Mouse (Mus musculus) forebrain, embryonic 13.5 days (tissue): ENCODE data around the gene Ikzf2. TPM values are rescaled to one million over a fixed set of nuclear protein-coding genes. Genes with fewer than 3 reads are reported as not detected.

ENCODE experiments used
- ATAC-seq: fragments of 200-750 bp; cut with Nextera tagmentation; 2 replicates; pipeline ENCODE4 v1.8.0; 2017
- H3K27ac ChIP-seq: fragments of 300-500 bp; sonication (generic); 2 replicates; pipeline ENCODE4 v1.5.1; 2015; ENCODE audit warnings: inconsistent platforms, mild to moderate bottlenecking, moderate library complexity
- H3K27me3 ChIP-seq: fragments of 300-500 bp; sonication (generic); 2 replicates; pipeline ENCODE4 v1.6.1; 2015; ENCODE audit warnings: mild to moderate bottlenecking, inconsistent platforms
- H3K36me3 ChIP-seq: fragments of 300-500 bp; sonication (generic); 2 replicates; pipeline ENCODE4 v1.6.1; 2015; ENCODE audit warnings: mild to moderate bottlenecking, inconsistent platforms; ENCODE audit not compliant: poor library complexity, severe bottlenecking
- H3K4me1 ChIP-seq: fragments of 300-500 bp; sonication (generic); 2 replicates; pipeline ENCODE4 v1.6.1; 2015; ENCODE audit warnings: inconsistent platforms
- H3K4me2 ChIP-seq: fragments of 300-500 bp; sonication (generic); 2 replicates; pipeline ENCODE4 v1.6.1; 2015; ENCODE audit warnings: inconsistent platforms, mild to moderate bottlenecking, moderate library complexity
- H3K4me3 ChIP-seq: fragments of 300-500 bp; sonication (generic); 2 replicates; pipeline ENCODE4 v1.5.1; 2015; ENCODE audit warnings: mild to moderate bottlenecking, inconsistent platforms
- H3K9ac ChIP-seq: fragments of 300-500 bp; sonication (generic); 2 replicates; pipeline ENCODE4 v1.6.1; 2015; ENCODE audit warnings: mild to moderate bottlenecking, inconsistent platforms
- H3K9me3 ChIP-seq: fragments of 300-500 bp; sonication (generic); replicated peaks from 2 replicates; pipeline ENCODE4 v1.6.1; 2016; ENCODE audit warnings: inconsistent platforms
- WGBS: fragments of 180-500 bp; shearing (Covaris S2); methylation state at CpG from one replicate; pipeline ENCODE4 v1.1.7; 2015; 5-methylcytosine and 5-hydroxymethylcytosine counted together
- polyA plus RNA-seq: library from polyadenylated mRNA; unstranded; fragments of >200 nt; fragmentation: Nextera tagmentation; extraction: Ambion mirVana; gene quantifications from 2 replicates; pipeline ENCODE4 v1.2.1, GENCODE M21; 2015

Gene Ikzf2
- 3.8 and 4.5 TPM in 2 replicates for polyA plus RNA-seq

GRCm38 (mm10) chr1:69687076-69687991, at the start of gene Ikzf2:
Gene Ikzf2, minus strand, starts transcription at chr1:69687245.
- H3K27me3 ChIP-seq: no peaks in the 10 kb centered on the region
- peaks cover 14% of the 10 kb centered on the region for H3K4me1 ChIP-seq
- peak; percentile 95 for ATAC-seq
- peak within 1 kb of the TSS; percentile 74 for H3K9ac ChIP-seq
- peak within 1 kb of the TSS; percentile 87 for H3K27ac ChIP-seq
- no peaks in the 10 kb centered on the region for H3K9me3 ChIP-seq
- peak within 1 kb of the TSS; percentile 74 for H3K4me2 ChIP-seq
- no peaks in the 10 kb centered on the region for H3K36me3 ChIP-seq
- WGBS: under 1% methylated on average over 29 of the region's 105 CpGs
- H3K4me3 ChIP-seq: peak within 1 kb of the TSS; percentile 62

- Histone ChIP-seq H3K36me3 (no peaks in the 10 kb centered on the region), H3K4me3 (no peak overlapping the region), H3K27ac (peak overlapping the region; percentile 51), H3K27me3 (no peaks in the 10 kb centered on the region), H3K4me1 (peaks cover 9% of the 10 kb centered on the region), H3K9me3 (no peaks in the 10 kb centered on the region), H3K4me2 (no peak overlapping the region), H3K9ac (no peak overlapping the region)
- WGBS: 50% methylated on average over 1 of the region's 1 CpGs
- peak; percentile 13; the same call in 1 of the 2 replicates for ATAC-seq
Observed at GRCm38 (mm10) chr1:69729729-69730128, 42.7 kb upstream of the Ikzf2 start.

DNA sequence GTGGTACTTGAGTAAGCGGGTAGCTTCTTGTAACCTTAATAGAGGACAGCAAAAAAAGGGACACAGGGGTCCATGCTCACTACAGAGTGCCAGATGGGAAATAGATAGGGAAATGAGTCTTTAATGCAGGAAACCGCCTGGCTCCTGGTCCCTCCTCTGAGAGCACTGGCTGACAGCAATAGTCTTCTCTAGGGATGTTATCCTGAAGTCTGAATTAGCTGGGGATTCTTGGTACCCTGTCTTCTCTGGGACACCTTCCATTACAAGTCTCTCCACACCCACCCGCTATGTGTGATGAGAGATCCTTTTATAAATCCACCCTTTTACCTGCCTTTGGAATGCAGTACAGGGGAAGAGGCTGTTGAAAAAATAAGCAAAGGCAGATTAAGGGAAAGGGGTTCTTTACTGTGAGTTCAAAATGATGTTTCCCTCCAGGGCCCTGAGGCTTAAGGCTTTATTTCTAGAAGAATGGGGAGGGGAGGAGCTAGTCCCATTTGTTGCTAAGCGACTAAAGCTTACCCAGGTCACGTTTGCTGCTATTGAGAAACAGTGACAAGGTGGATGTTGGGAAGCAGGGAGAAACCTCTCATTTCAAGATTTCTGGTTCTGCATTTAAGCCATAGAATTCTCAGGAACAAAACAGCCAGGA, 42.1 kb upstream of the Ikzf2 start:
- no peaks in the 10 kb centered on the region for H3K36me3 ChIP-seq
- 15% methylated on average over 5 of the region's 5 CpGs for WGBS
- peak; percentile 89 for ATAC-seq
- no peaks in the 10 kb centered on the region for H3K9me3 ChIP-seq
- no peak overlapping the region for H3K4me3 ChIP-seq
- peaks cover 9% of the 10 kb centered on the region for H3K4me1 ChIP-seq
- no peak overlapping the region for H3K9ac ChIP-seq
- peak overlapping the region; percentile 8; the same call in 1 of the 2 replicates for H3K27ac ChIP-seq
- no peak overlapping the region; the same call in 1 of the 2 replicates for H3K4me2 ChIP-seq
- H3K27me3 ChIP-seq: no peaks in the 10 kb centered on the region

- 41% methylated on average over 5 of the region's 5 CpGs for WGBS
- ATAC-seq: no peak
- Histone ChIP-seq H3K27ac (no peak overlapping the region), H3K4me2 (no peak overlapping the region), H3K27me3 (no peaks in the 10 kb centered on the region), H3K4me3 (no peak overlapping the region), H3K9ac (no peak overlapping the region), H3K9me3 (no peaks in the 10 kb centered on the region), H3K4me1 (peaks cover 9% of the 10 kb centered on the region), H3K36me3 (no peaks in the 10 kb centered on the region)
Observed at GRCm38 (mm10) chr1:69727968-69728367, 40.9 kb upstream of the Ikzf2 start.

- Histone ChIP-seq H3K9me3 (no peaks in the 10 kb centered on the region), H3K9ac (no peak overlapping the region), H3K27me3 (no peaks in the 10 kb centered on the region), H3K4me3 (no peak overlapping the region), H3K36me3 (no peaks in the 10 kb centered on the region), H3K4me2 (no peak overlapping the region), H3K4me1 (no peaks in the 10 kb centered on the region), H3K27ac (no peak overlapping the region)
- WGBS: 83% methylated on average over 3 of the region's 3 CpGs
- ATAC-seq: no peak
Observed at GRCm38 (mm10) chr1:69717107-69717506, 30.1 kb upstream of the Ikzf2 start.

DNA sequence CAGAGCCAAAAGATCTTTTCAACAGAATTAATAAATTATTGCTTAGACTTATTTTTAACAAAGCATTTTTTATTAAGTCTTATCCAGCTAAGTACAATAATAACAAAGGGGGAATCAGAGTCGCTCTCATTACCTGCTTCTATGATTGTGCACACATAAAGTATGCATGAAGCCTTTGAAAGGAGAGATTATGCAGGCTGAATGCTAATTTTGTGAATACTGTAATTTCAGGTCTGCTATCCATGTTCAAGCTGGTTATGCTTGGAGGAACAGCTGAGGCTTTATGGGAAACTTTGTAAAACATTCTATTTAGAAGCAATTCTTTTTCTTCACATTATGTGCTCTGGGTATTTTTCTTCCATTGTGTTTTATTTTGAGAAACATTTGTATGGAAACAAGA, 21.5 kb upstream of the Ikzf2 start:
- no peak for ATAC-seq
- Histone ChIP-seq H3K36me3 (no peaks in the 10 kb centered on the region), H3K9me3 (no peaks in the 10 kb centered on the region), H3K9ac (no peak overlapping the region), H3K4me2 (no peak overlapping the region), H3K4me1 (no peaks in the 10 kb centered on the region), H3K4me3 (no peak overlapping the region), H3K27me3 (no peaks in the 10 kb centered on the region), H3K27ac (no peak overlapping the region)
- 38% methylated on average over 1 of the region's 1 CpGs for WGBS

GRCm38 (mm10) chr1:69703506-69704156, 16.6 kb upstream of the Ikzf2 start:
- WGBS: 93% methylated on average over 3 of the region's 3 CpGs
- no peak overlapping the region for H3K27ac ChIP-seq
- ATAC-seq: no peak
- no peak overlapping the region for H3K9ac ChIP-seq
- no peaks in the 10 kb centered on the region for H3K4me1 ChIP-seq
- no peaks in the 10 kb centered on the region for H3K27me3 ChIP-seq
- H3K4me2 ChIP-seq: no peak overlapping the region
- no peaks in the 10 kb centered on the region for H3K36me3 ChIP-seq
- H3K9me3 ChIP-seq: no peaks in the 10 kb centered on the region
- H3K4me3 ChIP-seq: no peak overlapping the region

DNA sequence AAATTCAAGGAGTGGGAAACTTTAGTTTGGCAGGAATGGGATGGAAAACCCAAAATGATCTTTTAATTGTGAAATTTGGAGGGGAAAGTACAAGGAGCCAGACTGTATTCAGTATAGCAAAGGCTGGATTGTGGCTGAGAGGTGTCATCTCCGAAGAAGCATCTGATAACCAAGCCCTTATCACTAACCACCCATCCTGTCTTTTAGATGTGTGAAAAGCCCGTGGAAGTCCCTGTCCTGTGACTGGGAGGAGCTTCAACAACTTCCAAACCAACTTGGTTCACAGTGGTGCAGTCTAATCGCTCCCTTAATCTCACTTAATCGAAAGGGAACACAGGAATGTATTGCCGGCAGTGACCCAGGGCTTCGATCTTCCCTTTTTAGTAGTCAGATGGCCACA, 4.9 kb upstream of the Ikzf2 start:
- H3K9ac ChIP-seq: no peak overlapping the region
- WGBS: 85% methylated on average over 6 of the region's 6 CpGs
- no peak overlapping the region for H3K27ac ChIP-seq
- no peaks in the 10 kb centered on the region for H3K27me3 ChIP-seq
- no peaks in the 10 kb centered on the region; the same call in none of the 2 replicates for H3K4me1 ChIP-seq
- H3K9me3 ChIP-seq: no peaks in the 10 kb centered on the region
- no peaks in the 10 kb centered on the region for H3K36me3 ChIP-seq
- ATAC-seq: no peak
- H3K4me2 ChIP-seq: no peak overlapping the region
- no peak overlapping the region for H3K4me3 ChIP-seq

GRCm38 (mm10) chr1:69688961-69689360, 1.9 kb upstream of the Ikzf2 start:
- peak; percentile 34; the same call in 1 of the 2 replicates for ATAC-seq
- Histone ChIP-seq H3K36me3 (no peaks in the 10 kb centered on the region), H3K4me1 (peaks cover 14% of the 10 kb centered on the region), H3K27me3 (no peaks in the 10 kb centered on the region), H3K9me3 (no peaks in the 10 kb centered on the region), H3K4me2 (peak overlapping the region; percentile 12; the same call in 1 of the 2 replicates), H3K4me3 (no peak overlapping the region), H3K27ac (no peak overlapping the region), H3K9ac (no peak overlapping the region)
- WGBS: 3% methylated on average over 5 of the region's 5 CpGs

- H3K4me2 ChIP-seq: peak overlapping the region; percentile 74
- peak overlapping the region; percentile 74; the same call in 1 of the 2 replicates for H3K9ac ChIP-seq
- H3K27ac ChIP-seq: no peak overlapping the region
- H3K4me3 ChIP-seq: peak overlapping the region; percentile 62
- 10% methylated on average over 4 of the region's 4 CpGs for WGBS
- ATAC-seq: no peak
- H3K9me3 ChIP-seq: no peaks in the 10 kb centered on the region
- peaks cover 14% of the 10 kb centered on the region for H3K4me1 ChIP-seq
- H3K36me3 ChIP-seq: no peaks in the 10 kb centered on the region
- H3K27me3 ChIP-seq: no peaks in the 10 kb centered on the region
Observed at GRCm38 (mm10) chr1:69688118-69688517, 1.1 kb upstream of the Ikzf2 start.

DNA sequence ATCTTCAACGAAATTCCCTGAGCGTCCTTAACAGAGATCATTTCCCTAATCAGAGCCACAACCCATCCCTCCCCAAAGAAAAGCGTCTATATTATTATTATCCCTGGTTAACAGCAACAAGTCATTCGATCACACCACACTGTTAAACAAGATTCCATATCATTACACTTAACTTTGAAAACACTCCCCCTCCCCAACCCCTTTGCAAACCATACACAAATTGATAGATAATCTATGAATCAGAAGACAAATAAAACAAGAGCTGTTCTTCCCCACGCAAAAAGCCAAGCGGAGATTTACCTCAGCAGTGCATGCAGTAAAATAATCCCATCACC, 337 bp downstream of the Ikzf2 start:
- Histone ChIP-seq H3K4me3 (peak overlapping the region; percentile 62), H3K4me1 (peaks cover 14% of the 10 kb centered on the region), H3K9me3 (no peaks in the 10 kb centered on the region), H3K36me3 (no peaks in the 10 kb centered on the region), H3K9ac (peak overlapping the region; percentile 74), H3K27ac (peak overlapping the region; percentile 87), H3K27me3 (no peaks in the 10 kb centered on the region), H3K4me2 (peak overlapping the region; percentile 74)
- WGBS: under 1% methylated on average over 6 of the region's 6 CpGs
- 0 out of 2 replicates have a peak, but pooled peaks have one; percentile 3 for ATAC-seq
